Mouse (Mus musculus): ENCODE data around the gene Ezh1.

Ezh1 gene

GRCm38 (mm10) chr11:101167963-101168300 is 58.3 kb downstream of the Ezh1 start:
- TF ChIP-seq NANOG (IDR thresholded peaks at IDR 0.05; ENCODE audit: borderline replicate concordance, low read length), result no peak
- TF ChIP-seq POU5F1 (IDR thresholded peaks at IDR 0.05; ENCODE audit: borderline replicate concordance, low read length), result no peak
- no peak for TF ChIP-seq CTCF (conservative IDR thresholded peaks at IDR 0.05; ENCODE audit: low read length)
- peaks cover 15% of the 10 kb centered on the region for H3K36me3 ChIP-seq (ENCODE audit: insufficient read depth, low read length)
- no peak overlapping the region for H3K4me3 ChIP-seq (replicated peaks; ENCODE audit: low read length)
- H3K4me1 ChIP-seq (replicated peaks; ENCODE audit: low read depth, low read length), result peaks cover 60% of the 10 kb centered on the region
- peaks cover 91% of the 10 kb centered on the region for H3K27me3 ChIP-seq (ENCODE audit: insufficient read depth, low read length)
- no peaks in the 10 kb centered on the region for H3K9me3 ChIP-seq (ENCODE audit: low read length)

GRCm38 (mm10) chr11:101167211-101167962 is 58.9 kb downstream of the Ezh1 start:
- Histone ChIP-seq H3K4me1 (replicated peaks; ENCODE audit: low read depth, low read length) (peaks cover 61% of the 10 kb centered on the region), H3K9me3 (ENCODE audit: low read length) (no peaks in the 10 kb centered on the region), H3K36me3 (ENCODE audit: insufficient read depth, low read length) (peaks cover 15% of the 10 kb centered on the region), H3K27me3 (ENCODE audit: insufficient read depth, low read length) (peaks cover 92% of the 10 kb centered on the region), H3K4me3 (replicated peaks; ENCODE audit: low read length) (no peak overlapping the region)
- no peak for TF ChIP-seq CTCF (conservative IDR thresholded peaks at IDR 0.05; ENCODE audit: low read length)
- TF ChIP-seq NANOG (IDR thresholded peaks at IDR 0.05; ENCODE audit: borderline replicate concordance, low read length), result no peak
- TF ChIP-seq POU5F1 (IDR thresholded peaks at IDR 0.05; ENCODE audit: borderline replicate concordance, low read length), result no peak

DNA sequence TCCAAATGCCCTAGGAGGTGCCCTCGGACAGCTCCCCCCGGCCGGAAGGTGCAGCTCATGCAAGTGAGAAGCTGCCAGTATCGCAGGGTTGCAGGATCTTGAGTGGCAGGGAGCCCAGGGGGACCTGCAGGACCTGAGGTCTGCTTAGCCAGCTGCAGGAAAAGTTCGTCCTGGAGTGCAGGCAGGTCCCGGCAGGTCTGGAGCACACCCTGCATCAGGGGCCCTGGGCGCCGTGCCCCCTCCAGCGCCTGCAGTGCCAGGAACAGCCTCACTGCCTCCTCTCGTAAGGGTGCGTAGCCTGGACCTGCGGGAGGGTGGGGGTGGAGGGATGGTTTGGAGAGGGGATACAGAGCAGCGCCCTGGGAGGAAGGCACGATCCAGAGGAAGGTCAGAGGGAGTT is 59.9 kb downstream of the Ezh1 start:
- H3K36me3 ChIP-seq (ENCODE audit: insufficient read depth, low read length), result peaks cover 15% of the 10 kb centered on the region
- H3K9me3 ChIP-seq (ENCODE audit: low read length), result no peaks in the 10 kb centered on the region
- H3K27me3 ChIP-seq (ENCODE audit: insufficient read depth, low read length), result peaks cover 94% of the 10 kb centered on the region
- peaks cover 62% of the 10 kb centered on the region for H3K4me1 ChIP-seq (replicated peaks; ENCODE audit: low read depth, low read length)
- H3K4me3 ChIP-seq (replicated peaks; ENCODE audit: low read length), result no peak overlapping the region
- TF ChIP-seq POU5F1 (IDR thresholded peaks at IDR 0.05; ENCODE audit: borderline replicate concordance, low read length) (no peak), NANOG (IDR thresholded peaks at IDR 0.05; ENCODE audit: borderline replicate concordance, low read length) (no peak), CTCF (conservative IDR thresholded peaks at IDR 0.05; ENCODE audit: low read length) (no peak)

DNA sequence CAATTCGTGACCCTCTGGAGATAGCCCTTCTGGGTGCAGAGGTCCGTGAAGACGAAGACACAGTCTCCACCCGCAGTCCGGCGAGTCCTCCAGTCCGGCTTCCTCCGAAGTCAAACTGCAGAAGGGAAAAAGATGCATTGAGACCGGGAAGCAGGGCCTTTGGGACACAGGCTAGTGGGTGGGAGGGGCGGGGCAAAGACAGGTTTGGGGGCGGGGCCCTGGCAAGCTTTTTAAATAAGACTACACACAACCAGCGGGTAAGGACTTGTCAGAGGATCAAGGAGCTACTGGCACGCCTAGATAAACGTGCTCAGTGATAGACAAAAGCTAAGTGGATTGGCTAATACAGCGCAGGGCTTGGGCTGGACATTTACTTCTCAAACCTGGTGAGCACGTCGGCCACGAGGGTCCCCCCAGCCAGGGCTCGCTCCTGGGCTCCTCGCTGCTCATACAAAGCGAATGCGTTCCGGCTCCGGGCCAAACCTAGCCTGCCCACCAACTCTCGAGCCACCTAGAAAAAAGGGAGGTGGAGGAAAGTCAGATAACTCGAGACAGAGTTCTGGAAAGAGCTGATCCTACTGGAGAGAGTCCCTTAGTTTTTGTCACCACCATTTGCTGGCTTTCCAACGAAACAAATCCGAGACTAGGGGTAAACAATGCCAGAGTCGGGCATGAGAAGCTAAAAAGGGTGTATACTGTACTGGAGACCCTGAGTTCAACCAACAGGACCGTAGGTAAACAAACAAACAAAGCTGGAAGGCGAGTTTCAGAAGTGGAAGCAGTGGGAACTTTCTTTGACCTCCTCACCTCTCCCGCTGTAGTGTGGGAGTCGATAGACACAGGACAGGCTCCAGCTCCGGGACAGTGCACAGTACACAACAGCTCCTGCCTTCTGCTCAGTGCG is 61.3 kb downstream of the Ezh1 start:
- peaks cover 55% of the 10 kb centered on the region for H3K4me1 ChIP-seq (replicated peaks; ENCODE audit: low read depth, low read length)
- no peaks in the 10 kb centered on the region for H3K9me3 ChIP-seq (ENCODE audit: low read length)
- H3K27me3 ChIP-seq (ENCODE audit: insufficient read depth, low read length), result peaks cover 87% of the 10 kb centered on the region

GRCm38 (mm10) chr11:101164351-101164665 is 62.0 kb downstream of the Ezh1 start:
- TF ChIP-seq NANOG (IDR thresholded peaks at IDR 0.05; ENCODE audit: borderline replicate concordance, low read length), result no peak
- TF ChIP-seq POU5F1 (IDR thresholded peaks at IDR 0.05; ENCODE audit: borderline replicate concordance, low read length), result no peak
- TF ChIP-seq CTCF (conservative IDR thresholded peaks at IDR 0.05; ENCODE audit: low read length), result no peak
- H3K27me3 ChIP-seq (ENCODE audit: insufficient read depth, low read length), result peaks cover 82% of the 10 kb centered on the region
- no peaks in the 10 kb centered on the region for H3K9me3 ChIP-seq (ENCODE audit: low read length)
- H3K4me1 ChIP-seq (replicated peaks; ENCODE audit: low read depth, low read length), result peaks cover 49% of the 10 kb centered on the region
- H3K36me3 ChIP-seq (ENCODE audit: insufficient read depth, low read length), result peaks cover 15% of the 10 kb centered on the region
- H3K4me3 ChIP-seq (replicated peaks; ENCODE audit: low read length), result peak overlapping the region; percentile 74

More for the DNA sequence above, 61.3 kb downstream of the Ezh1 start:
- TF ChIP-seq NANOG (IDR thresholded peaks at IDR 0.05; ENCODE audit: borderline replicate concordance, low read length) (no peak), POU5F1 (IDR thresholded peaks at IDR 0.05; ENCODE audit: borderline replicate concordance, low read length) (no peak), CTCF (conservative IDR thresholded peaks at IDR 0.05; ENCODE audit: low read length) (no peak)
- Histone ChIP-seq H3K4me3 (replicated peaks; ENCODE audit: low read length) (peak overlapping the region; percentile 74), H3K36me3 (ENCODE audit: insufficient read depth, low read length) (peaks cover 15% of the 10 kb centered on the region)

GRCm38 (mm10) chr11:101163476-101164350 is 62.5 kb downstream of the Ezh1 start:
- peaks cover 47% of the 10 kb centered on the region for H3K4me1 ChIP-seq (replicated peaks; ENCODE audit: low read depth, low read length)
- H3K4me3 ChIP-seq (replicated peaks; ENCODE audit: low read length), result peak overlapping the region; percentile 74
- no peaks in the 10 kb centered on the region for H3K9me3 ChIP-seq (ENCODE audit: low read length)
- TF ChIP-seq NANOG (IDR thresholded peaks at IDR 0.05; ENCODE audit: borderline replicate concordance, low read length), result no peak
- no peak for TF ChIP-seq POU5F1 (IDR thresholded peaks at IDR 0.05; ENCODE audit: borderline replicate concordance, low read length)
- TF ChIP-seq CTCF (conservative IDR thresholded peaks at IDR 0.05; ENCODE audit: low read length), result no peak
- H3K36me3 ChIP-seq (ENCODE audit: insufficient read depth, low read length), result peaks cover 15% of the 10 kb centered on the region
- peaks cover 81% of the 10 kb centered on the region for H3K27me3 ChIP-seq (ENCODE audit: insufficient read depth, low read length)

DNA sequence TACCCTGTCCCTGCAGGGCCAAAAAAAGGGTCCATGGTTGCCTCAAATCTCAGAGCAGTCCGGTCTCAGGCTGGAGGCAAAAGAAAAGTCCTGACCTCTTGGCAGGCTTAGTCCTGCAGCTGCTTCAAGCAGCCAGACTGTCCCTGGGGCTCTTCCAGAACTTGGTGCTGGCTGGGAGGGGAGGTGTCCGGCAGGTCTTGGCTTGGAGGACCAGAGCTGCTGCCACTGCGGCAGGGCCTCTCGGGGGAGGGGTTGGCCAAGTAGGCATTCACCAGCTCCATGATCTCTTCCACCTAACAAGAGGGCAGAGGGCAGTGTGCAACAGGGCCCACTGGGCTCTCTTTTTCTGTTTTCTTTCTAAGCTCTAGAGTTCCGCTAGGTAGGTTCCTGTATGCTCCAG is 63.5 kb downstream of the Ezh1 start:
- no peak for TF ChIP-seq CTCF (conservative IDR thresholded peaks at IDR 0.05; ENCODE audit: low read length)
- TF ChIP-seq NANOG (IDR thresholded peaks at IDR 0.05; ENCODE audit: borderline replicate concordance, low read length), result no peak
- no peak for TF ChIP-seq POU5F1 (IDR thresholded peaks at IDR 0.05; ENCODE audit: borderline replicate concordance, low read length)
- Histone ChIP-seq H3K36me3 (ENCODE audit: insufficient read depth, low read length) (peaks cover 15% of the 10 kb centered on the region), H3K27me3 (ENCODE audit: insufficient read depth, low read length) (peaks cover 78% of the 10 kb centered on the region), H3K4me3 (replicated peaks; ENCODE audit: low read length) (peak overlapping the region; percentile 74), H3K9me3 (ENCODE audit: low read length) (no peaks in the 10 kb centered on the region), H3K4me1 (replicated peaks; ENCODE audit: low read depth, low read length) (peaks cover 44% of the 10 kb centered on the region)

- peaks cover 40% of the 10 kb centered on the region for H3K4me1 ChIP-seq (replicated peaks; ENCODE audit: low read depth, low read length)
- H3K4me3 ChIP-seq (replicated peaks; ENCODE audit: low read length), result no peak overlapping the region
- TF ChIP-seq POU5F1 (IDR thresholded peaks at IDR 0.05; ENCODE audit: borderline replicate concordance, low read length) (no peak), CTCF (conservative IDR thresholded peaks at IDR 0.05; ENCODE audit: low read length) (no peak), NANOG (IDR thresholded peaks at IDR 0.05; ENCODE audit: borderline replicate concordance, low read length) (no peak)
Observed at GRCm38 (mm10) chr11:101162301-101162700, 64.0 kb downstream of the Ezh1 start.

More at GRCm38 (mm10) chr11:101162301-101162700, 64.0 kb downstream of the Ezh1 start:
- Histone ChIP-seq H3K27me3 (ENCODE audit: insufficient read depth, low read length) (peaks cover 77% of the 10 kb centered on the region), H3K36me3 (ENCODE audit: insufficient read depth, low read length) (peaks cover 11% of the 10 kb centered on the region), H3K9me3 (ENCODE audit: low read length) (no peaks in the 10 kb centered on the region)
